Mouse (Mus musculus) hindbrain, embryonic 15.5 days (tissue): ENCODE results near the gene Tacc3. TPM values are rescaled to one million over a fixed set of nuclear protein-coding genes. Genes with fewer than 3 reads are reported as not detected.

Experiments used
- ATAC-seq: fragments of 200-750 bp; cut with Nextera tagmentation; 2 replicates; pipeline ENCODE4 v1.8.0; 2017; ENCODE audit warnings: low read depth, moderate number of reproducible peaks, moderate TSS enrichment; ENCODE audit not compliant: low FRiP score
- H3K27ac ChIP-seq: fragments of 300-500 bp; sonication (generic); replicated peaks from 2 replicates; pipeline ENCODE4 v1.5.1; 2015; ENCODE audit warnings: mild to moderate bottlenecking, inconsistent platforms
- H3K27me3 ChIP-seq: fragments of 300-500 bp; sonication (generic); 2 replicates; pipeline ENCODE4 v1.6.1; 2015; ENCODE audit warnings: control low read depth, inconsistent platforms
- H3K36me3 ChIP-seq: fragments of 300-500 bp; sonication (generic); 2 replicates; pipeline ENCODE4 v1.6.1; 2015; ENCODE audit warnings: control low read depth, inconsistent platforms
- H3K4me1 ChIP-seq: fragments of 300-500 bp; sonication (generic); replicated peaks from 2 replicates; pipeline ENCODE4 v1.6.1; 2015; ENCODE audit warnings: control low read depth, inconsistent platforms
- H3K4me2 ChIP-seq: fragments of 300-500 bp; sonication (generic); 2 replicates; pipeline ENCODE4 v1.6.1; 2015; ENCODE audit warnings: moderate library complexity, mild to moderate bottlenecking, inconsistent platforms
- H3K4me3 ChIP-seq: fragments of 300-500 bp; sonication (generic); 2 replicates; pipeline ENCODE4 v1.5.1; 2015; ENCODE audit warnings: mild to moderate bottlenecking, inconsistent platforms
- H3K9ac ChIP-seq: fragments of 300-500 bp; sonication (generic); 2 replicates; pipeline ENCODE4 v1.6.1; 2015; ENCODE audit warnings: inconsistent platforms
- H3K9me3 ChIP-seq: fragments of 300-500 bp; sonication (generic); 2 replicates; pipeline ENCODE4 v1.6.1; 2016; ENCODE audit warnings: control low read depth, inconsistent platforms
- WGBS: fragments of 180-500 bp; shearing (Covaris S2); methylation state at CpG from one replicate; pipeline ENCODE4 v1.1.7; 2015; 5-methylcytosine and 5-hydroxymethylcytosine counted together
- polyA plus RNA-seq: library from polyadenylated mRNA; unstranded; fragments of >200 nt; fragmentation: Nextera tagmentation; extraction: Ambion mirVana; gene quantifications from 2 replicates; pipeline ENCODE4 v1.2.1, GENCODE M21; 2015

Tacc3 gene
- polyA plus RNA-seq, 1 experiment from 2014 or later: 40.9 TPM

- Histone ChIP-seq H3K27ac (no peak overlapping the region), H3K27me3 (peaks cover 8% of the 10 kb centered on the region; the same call in 1 of the 2 replicates), H3K4me1 (peaks cover 20% of the 10 kb centered on the region), H3K9me3 (no peaks in the 10 kb centered on the region), H3K36me3 (no peaks in the 10 kb centered on the region), H3K4me3 (no peak overlapping the region), H3K9ac (no peak overlapping the region), H3K4me2 (no peak overlapping the region)
- WGBS: 51% methylated on average over 4 of the region's 4 CpGs
- no peak for ATAC-seq
Measured at GRCm38 (mm10) chr5:33687142-33687541, 29.2 kb downstream of the Tacc3 start.

- Histone ChIP-seq H3K9ac (no peak overlapping the region), H3K9me3 (no peaks in the 10 kb centered on the region), H3K27me3 (peaks cover 8% of the 10 kb centered on the region; the same call in 1 of the 2 replicates), H3K4me3 (no peak overlapping the region), H3K27ac (peak overlapping the region; percentile 77), H3K36me3 (no peaks in the 10 kb centered on the region), H3K4me2 (0 out of 2 replicates have a peak overlapping the region, but pooled peaks have one; percentile 18), H3K4me1 (peaks cover 27% of the 10 kb centered on the region)
- no peak for ATAC-seq
- 38% methylated on average over 14 of the region's 14 CpGs for WGBS
Measured at GRCm38 (mm10) chr5:33688278-33689220, 30.6 kb downstream of the Tacc3 start.

- Histone ChIP-seq H3K4me3 (no peak overlapping the region), H3K4me1 (peaks cover 30% of the 10 kb centered on the region), H3K9ac (no peak overlapping the region), H3K36me3 (no peaks in the 10 kb centered on the region), H3K9me3 (no peaks in the 10 kb centered on the region), H3K27me3 (peaks cover 13% of the 10 kb centered on the region), H3K4me2 (peak overlapping the region; percentile 18; the same call in 1 of the 2 replicates), H3K27ac (peak overlapping the region; percentile 77)
- WGBS: 9% methylated on average over 19 of the region's 20 CpGs
- peak; percentile 91 for ATAC-seq
Measured at GRCm38 (mm10) chr5:33689221-33689844, 31.4 kb downstream of the Tacc3 start.

GRCm38 (mm10) chr5:33689852-33690645 is 32.1 kb downstream of the Tacc3 start:
- Histone ChIP-seq H3K4me1 (peaks cover 35% of the 10 kb centered on the region), H3K4me3 (no peak overlapping the region), H3K4me2 (peak overlapping the region; percentile 18; the same call in 1 of the 2 replicates), H3K9ac (no peak overlapping the region), H3K27me3 (peaks cover 14% of the 10 kb centered on the region), H3K36me3 (no peaks in the 10 kb centered on the region), H3K9me3 (no peaks in the 10 kb centered on the region), H3K27ac (peak overlapping the region; percentile 71)
- 44% methylated on average over 11 of the region's 11 CpGs for WGBS
- peak; percentile 60 for ATAC-seq

- H3K4me2 ChIP-seq: no peak overlapping the region
- peaks cover 56% of the 10 kb centered on the region for H3K4me1 ChIP-seq
- H3K27me3 ChIP-seq: peaks cover 21% of the 10 kb centered on the region
- H3K9ac ChIP-seq: no peak overlapping the region
- H3K9me3 ChIP-seq: no peaks in the 10 kb centered on the region
- ATAC-seq: no peak
- 3% methylated on average over 24 of the region's 24 CpGs for WGBS
- no peaks in the 10 kb centered on the region for H3K36me3 ChIP-seq
- peak overlapping the region; percentile 56 for H3K27ac ChIP-seq
- H3K4me3 ChIP-seq: no peak overlapping the region
Measured at GRCm38 (mm10) chr5:33692393-33692792, 34.5 kb downstream of the Tacc3 start.

GRCm38 (mm10) chr5:33694461-33694847 is 36.5 kb downstream of the Tacc3 start:
- H3K9me3 ChIP-seq: no peaks in the 10 kb centered on the region
- no peak overlapping the region for H3K9ac ChIP-seq
- H3K36me3 ChIP-seq: no peaks in the 10 kb centered on the region
- ATAC-seq: no peak
- H3K4me1 ChIP-seq: peaks cover 57% of the 10 kb centered on the region
- H3K4me3 ChIP-seq: no peak overlapping the region
- peak overlapping the region; percentile 83; the same call in 1 of the 2 replicates for H3K4me2 ChIP-seq
- H3K27me3 ChIP-seq: peaks cover 21% of the 10 kb centered on the region
- no peak overlapping the region for H3K27ac ChIP-seq
- WGBS: 38% methylated on average over 9 of the region's 9 CpGs

- H3K36me3 ChIP-seq: no peaks in the 10 kb centered on the region
- peak overlapping the region; percentile 83 for H3K4me2 ChIP-seq
- H3K4me3 ChIP-seq: peak overlapping the region; percentile 40
- WGBS: 2% methylated on average over 63 of the region's 71 CpGs
- peaks cover 51% of the 10 kb centered on the region for H3K4me1 ChIP-seq
- peak; percentile 65 for ATAC-seq
- H3K9ac ChIP-seq: peak overlapping the region; percentile 15
- no peaks in the 10 kb centered on the region for H3K9me3 ChIP-seq
- peak overlapping the region; percentile 54; the same call in 1 of the 2 replicates for H3K27ac ChIP-seq
- peaks cover 21% of the 10 kb centered on the region for H3K27me3 ChIP-seq
Measured at GRCm38 (mm10) chr5:33694848-33695717, 37.2 kb downstream of the Tacc3 start.

- Histone ChIP-seq H3K9me3 (no peaks in the 10 kb centered on the region), H3K4me1 (peaks cover 47% of the 10 kb centered on the region), H3K4me2 (peak overlapping the region; percentile 83), H3K9ac (peak overlapping the region; percentile 15), H3K4me3 (peak overlapping the region; percentile 40), H3K36me3 (no peaks in the 10 kb centered on the region), H3K27me3 (peaks cover 20% of the 10 kb centered on the region), H3K27ac (peak overlapping the region; percentile 54; the same call in 1 of the 2 replicates)
- ATAC-seq: no peak
- WGBS: 4% methylated on average over 24 of the region's 24 CpGs
Measured at GRCm38 (mm10) chr5:33695718-33696121, 37.8 kb downstream of the Tacc3 start.

GRCm38 (mm10) chr5:33696430-33696829 is 38.5 kb downstream of the Tacc3 start:
- Histone ChIP-seq H3K27ac (no peak overlapping the region), H3K4me1 (peaks cover 47% of the 10 kb centered on the region), H3K9ac (no peak overlapping the region), H3K36me3 (no peaks in the 10 kb centered on the region), H3K4me3 (no peak overlapping the region), H3K9me3 (no peaks in the 10 kb centered on the region), H3K4me2 (no peak overlapping the region), H3K27me3 (peaks cover 17% of the 10 kb centered on the region)
- ATAC-seq: no peak
- WGBS: 59% methylated on average over 5 of the region's 5 CpGs

GRCm38 (mm10) chr5:33697534-33697933 is 39.6 kb downstream of the Tacc3 start:
- Histone ChIP-seq H3K27me3 (peaks cover 17% of the 10 kb centered on the region), H3K27ac (peak overlapping the region; percentile 53), H3K4me1 (peaks cover 44% of the 10 kb centered on the region), H3K36me3 (no peaks in the 10 kb centered on the region), H3K9ac (no peak overlapping the region), H3K9me3 (no peaks in the 10 kb centered on the region), H3K4me3 (no peak overlapping the region), H3K4me2 (no peak overlapping the region)
- WGBS: 19% methylated on average over 1 of the region's 1 CpGs
- ATAC-seq: no peak
